Mouse (Mus musculus) right cerebral cortex, postnatal 36 days (tissue): ENCODE measurements around the gene Map3k9.
A peak's percentile ranks its signal among the peaks of the same experiment; 100 is the strongest.

Experiments used
- DNase-seq, 2 experiments: peaks; one replicate each; pipeline ENCODE4 v3.0.0; 2022; ENCODE audit warnings: low spot score in 2 of 2, mixed read lengths in 1 of 2

Map3k9 gene

GRCm38 (mm10) chr12:81781105-81781909 lies at the start of gene Map3k9:
Gene Map3k9, minus strand, starts transcription at chr12:81781175.
- peak; percentile 92 to 93 for DNase-seq

- DNase-seq = no peak
Observed at GRCm38 (mm10) chr12:81828355-81828754, 47.4 kb upstream of the Map3k9 start.

GRCm38 (mm10) chr12:81822778-81823480 lies 42.0 kb upstream of the Map3k9 start:
- no peak for DNase-seq

GRCm38 (mm10) chr12:81822176-81822575 lies 41.2 kb upstream of the Map3k9 start:
- no peak for DNase-seq

GRCm38 (mm10) chr12:81820700-81821099 lies 39.7 kb upstream of the Map3k9 start:
- peak in 1 of 2 experiments; percentile 16 for DNase-seq

- no peak for DNase-seq
Observed at GRCm38 (mm10) chr12:81817126-81817505, 36.1 kb upstream of the Map3k9 start.

- DNase-seq = no peak
Observed at GRCm38 (mm10) chr12:81816330-81817125, 35.6 kb upstream of the Map3k9 start.

GRCm38 (mm10) chr12:81814742-81815141 lies 33.8 kb upstream of the Map3k9 start:
- DNase-seq = no peak

- no peak for DNase-seq
Observed at GRCm38 (mm10) chr12:81810417-81810816, 29.4 kb upstream of the Map3k9 start.

GRCm38 (mm10) chr12:81808596-81808995 lies 27.6 kb upstream of the Map3k9 start:
- no peak for DNase-seq

GRCm38 (mm10) chr12:81807953-81808352 lies 27.0 kb upstream of the Map3k9 start:
- DNase-seq = no peak

GRCm38 (mm10) chr12:81807529-81807837 lies 26.5 kb upstream of the Map3k9 start:
- no peak for DNase-seq

- no peak for DNase-seq
Observed at GRCm38 (mm10) chr12:81806759-81807528, 26.0 kb upstream of the Map3k9 start.

GRCm38 (mm10) chr12:81806114-81806513 lies 25.1 kb upstream of the Map3k9 start:
- no peak for DNase-seq

GRCm38 (mm10) chr12:81803803-81804202 lies 22.8 kb upstream of the Map3k9 start:
- no peak for DNase-seq

- DNase-seq = no peak
Observed at GRCm38 (mm10) chr12:81803016-81803415, 22.0 kb upstream of the Map3k9 start.

- DNase-seq = no peak
Observed at GRCm38 (mm10) chr12:81801134-81801533, 20.2 kb upstream of the Map3k9 start.

- DNase-seq = peak; percentile 38 to 56
Observed at GRCm38 (mm10) chr12:81796541-81796940, 15.6 kb upstream of the Map3k9 start.

GRCm38 (mm10) chr12:81792511-81793218 lies 11.7 kb upstream of the Map3k9 start:
- no peak for DNase-seq

- DNase-seq = no peak
Observed at GRCm38 (mm10) chr12:81789499-81789898, 8.5 kb upstream of the Map3k9 start.

GRCm38 (mm10) chr12:81788672-81789084 lies 7.7 kb upstream of the Map3k9 start:
- DNase-seq = peak; percentile 88
